Mouse (Mus musculus) heart, embryonic 12.5 days (tissue): ENCODE results near the gene Car14. TPM values are rescaled to one million over a fixed set of nuclear protein-coding genes. Genes with fewer than 3 reads are reported as not detected.
"Not testable (repeated sequence)": the region's sequence is repeated elsewhere in the genome, so short reads cannot be mapped to it uniquely, and the experiment has no call there.

Source experiments
- ATAC-seq: fragments of 200-750 bp; cut with Nextera tagmentation; 2 replicates; pipeline ENCODE4 v1.8.0; 2017; ENCODE audit warnings: moderate TSS enrichment, moderate library complexity; ENCODE audit not compliant: insufficient number of reproducible peaks, low FRiP score
- H3K27ac ChIP-seq: fragments of 300-500 bp; sonication (generic); 2 replicates; pipeline ENCODE4 v1.5.1; 2016; ENCODE audit warnings: mild to moderate bottlenecking, moderate library complexity; ENCODE audit not compliant: poor library complexity, severe bottlenecking
- H3K27me3 ChIP-seq: fragments of 300-500 bp; sonication (generic); replicated peaks from 2 replicates; pipeline ENCODE4 v1.6.1; 2016; ENCODE audit warnings: mild to moderate bottlenecking, moderate library complexity
- H3K36me3 ChIP-seq: fragments of 300-500 bp; sonication (generic); 2 replicates; pipeline ENCODE4 v1.6.1; 2016; ENCODE audit warnings: mild to moderate bottlenecking, moderate library complexity
- H3K4me1 ChIP-seq: fragments of 300-500 bp; sonication (generic); replicated peaks from 2 replicates; pipeline ENCODE4 v1.6.1; 2016; ENCODE audit warnings: mild to moderate bottlenecking
- H3K4me2 ChIP-seq: fragments of 300-500 bp; sonication (generic); 2 replicates; pipeline ENCODE4 v1.6.1; 2016; ENCODE audit warnings: mild to moderate bottlenecking, moderate library complexity
- H3K4me3 ChIP-seq: fragments of 300-500 bp; sonication (generic); 2 replicates; pipeline ENCODE4 v1.5.1; 2016; ENCODE audit warnings: mild to moderate bottlenecking
- H3K9ac ChIP-seq: fragments of 300-500 bp; sonication (generic); 2 replicates; pipeline ENCODE4 v1.6.1; 2016; ENCODE audit warnings: mild to moderate bottlenecking, moderate library complexity
- H3K9me3 ChIP-seq: fragments of 300-500 bp; sonication (generic); replicated peaks from 2 replicates; pipeline ENCODE4 v1.6.1; 2016; ENCODE audit warnings: mild to moderate bottlenecking, moderate library complexity
- WGBS: fragments of 180-500 bp; shearing (Covaris S2); methylation state at CpG from one replicate; pipeline ENCODE4 v1.1.7; 2016; 5-methylcytosine and 5-hydroxymethylcytosine counted together
- polyA plus RNA-seq: library from polyadenylated mRNA; unstranded; fragments of >200 nt; fragmentation: Nextera tagmentation; extraction: Ambion mirVana; gene quantifications from 2 replicates; pipeline ENCODE4 v1.2.1, GENCODE M21; 2016

The Car14 gene
- polyA plus RNA-seq, 1 experiment from 2014 or later: 24.7 TPM

DNA sequence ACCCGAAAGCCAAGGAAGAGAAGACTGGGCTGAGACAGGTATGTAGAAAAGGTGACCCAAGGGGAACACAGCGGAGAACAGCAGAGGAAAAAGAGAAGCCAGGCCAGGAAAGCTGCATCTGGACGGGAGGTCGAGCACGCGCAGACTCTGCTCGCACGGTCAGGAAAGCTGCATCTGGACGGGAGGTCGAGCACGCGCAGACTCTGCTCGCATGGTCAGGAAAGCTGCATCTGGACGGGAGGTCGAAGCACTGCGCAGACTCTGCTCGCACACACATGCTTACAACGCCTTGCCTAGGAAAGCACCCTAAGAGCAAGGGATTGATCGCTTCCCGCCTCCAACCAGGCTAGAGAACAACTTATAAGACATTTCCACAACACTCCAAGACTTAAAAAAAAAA is 38.9 kb downstream of the Car14 start:
- whole genome bisulfite sequencing: 84% methylated on average over 20 of the region's 20 CpGs
- Histone ChIP-seq H3K36me3 (peaks cover 58% of the 10 kb centered on the region), H3K4me3 (no peak overlapping the region)

DNA sequence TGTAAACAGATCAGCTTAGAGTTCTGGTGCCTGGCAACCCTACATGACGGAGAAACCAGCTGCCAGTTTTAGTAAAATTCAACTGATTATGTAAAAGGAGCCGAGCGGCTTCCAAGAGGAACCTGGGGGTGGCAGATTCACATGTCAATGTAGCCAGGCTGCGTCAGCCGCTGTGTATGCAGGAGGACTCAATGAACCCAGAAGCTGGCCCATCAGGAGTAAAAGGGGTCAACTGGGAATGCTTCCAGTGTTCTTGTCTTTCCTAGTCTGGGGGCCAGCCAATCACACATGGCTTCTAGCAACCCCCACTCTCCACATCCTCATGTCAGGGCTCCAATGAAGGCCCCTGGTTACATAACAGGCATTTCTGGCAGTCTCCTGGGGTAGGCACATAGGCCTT is 39.4 kb downstream of the Car14 start:
- H3K4me2 ChIP-seq: no peak overlapping the region
- WGBS: 79% methylated on average over 5 of the region's 5 CpGs
- no peak for ATAC-seq
- H3K4me3 ChIP-seq: no peak overlapping the region
- H3K27me3 ChIP-seq: no peaks in the 10 kb centered on the region
- no peak overlapping the region for H3K9ac ChIP-seq
- H3K9me3 ChIP-seq: no peaks in the 10 kb centered on the region
- peaks cover 3% of the 10 kb centered on the region; the same call in 1 of the 2 replicates for H3K4me1 ChIP-seq
- no peak overlapping the region for H3K27ac ChIP-seq
- H3K36me3 ChIP-seq: peaks cover 56% of the 10 kb centered on the region

More for the DNA sequence above, 38.9 kb downstream of the Car14 start:
- H3K4me1 ChIP-seq: peaks cover 7% of the 10 kb centered on the region
- no peaks in the 10 kb centered on the region for H3K27me3 ChIP-seq
- H3K9me3 ChIP-seq: no peaks in the 10 kb centered on the region
- no peak overlapping the region for H3K27ac ChIP-seq
- H3K4me2 ChIP-seq: no peak overlapping the region
- H3K9ac ChIP-seq: no peak overlapping the region
- ATAC-seq: no peak

DNA sequence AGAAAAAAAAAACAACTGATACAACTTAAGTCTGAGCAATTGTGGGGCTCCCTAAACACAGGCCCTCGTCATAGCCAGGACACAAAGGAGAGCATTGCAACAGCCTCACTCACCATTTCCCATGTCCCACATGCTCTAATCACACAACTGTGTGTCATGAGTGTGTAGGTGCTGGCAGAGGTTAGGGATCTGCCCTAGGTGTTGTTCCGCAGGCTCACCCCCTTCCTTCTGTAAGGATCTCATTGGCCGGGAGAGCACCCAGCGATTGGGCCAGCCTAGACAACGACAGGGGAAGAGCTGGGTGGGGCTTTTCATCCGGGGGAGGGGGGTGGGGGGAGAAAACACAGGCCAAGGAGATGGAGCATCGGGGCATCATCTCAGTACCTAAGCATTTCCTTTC is 40.9 kb downstream of the Car14 start:
- Histone ChIP-seq H3K27me3 (no peaks in the 10 kb centered on the region), H3K4me2 (no peak overlapping the region), H3K9ac (no peak overlapping the region), H3K9me3 (no peaks in the 10 kb centered on the region), H3K4me1 (peaks cover 3% of the 10 kb centered on the region; the same call in 1 of the 2 replicates), H3K27ac (no peak overlapping the region), H3K36me3 (peaks cover 42% of the 10 kb centered on the region), H3K4me3 (no peak overlapping the region)
- WGBS: 67% methylated on average over 7 of the region's 7 CpGs
- no peak for ATAC-seq

DNA sequence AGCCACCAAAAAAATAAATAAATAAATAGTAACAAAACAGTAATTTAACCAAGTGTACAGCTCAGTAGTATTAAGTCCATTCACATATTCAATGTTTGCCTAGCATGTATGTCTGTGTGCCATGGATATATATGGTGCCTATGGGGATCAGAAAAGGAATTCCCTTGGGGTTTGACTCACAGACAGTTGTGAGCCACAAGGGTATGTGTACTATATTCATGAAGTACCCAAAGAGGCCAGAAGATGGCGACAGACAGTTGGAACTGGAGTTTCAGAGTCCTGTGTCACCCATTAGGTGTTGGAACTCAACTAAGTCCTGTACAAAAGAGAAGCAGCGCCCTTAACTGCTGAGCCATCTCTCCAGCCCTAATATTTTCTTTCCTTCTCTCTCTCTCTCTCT is 42.7 kb downstream of the Car14 start:
- peaks cover 3% of the 10 kb centered on the region; the same call in 1 of the 2 replicates for H3K4me1 ChIP-seq
- H3K9me3 ChIP-seq: no peaks in the 10 kb centered on the region
- no peak overlapping the region for H3K27ac ChIP-seq
- WGBS: 50% methylated on average over 2 of the region's 2 CpGs
- H3K4me2 ChIP-seq: no peak overlapping the region
- no peaks in the 10 kb centered on the region for H3K27me3 ChIP-seq
- H3K4me3 ChIP-seq: no peak overlapping the region
- H3K9ac ChIP-seq: no peak overlapping the region
- H3K36me3 ChIP-seq: peaks cover 33% of the 10 kb centered on the region
- 0 out of 2 replicates have a peak, but pooled peaks have one; percentile 11 for ATAC-seq

DNA sequence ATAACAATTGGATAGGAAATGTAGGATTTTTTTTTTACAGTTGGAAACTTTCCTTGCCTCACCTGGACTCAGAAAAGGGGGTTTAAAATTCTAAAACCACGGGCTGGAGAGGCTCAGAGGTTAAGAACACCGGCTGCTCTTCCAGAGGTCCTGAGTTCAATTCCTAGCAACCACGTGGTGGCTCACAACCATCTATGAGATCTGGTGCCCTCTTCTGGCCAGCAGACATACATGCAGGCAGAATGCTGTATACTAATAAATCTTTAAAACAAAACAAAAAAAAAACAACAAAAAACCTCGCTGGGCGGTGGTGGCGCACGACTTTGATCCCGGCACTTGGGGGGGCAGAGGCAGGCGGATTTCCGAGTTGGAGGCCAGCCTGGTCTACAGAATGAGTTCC is 43.3 kb downstream of the Car14 start:
- Histone ChIP-seq H3K9ac (no peak overlapping the region), H3K4me1 (peaks cover 3% of the 10 kb centered on the region; the same call in 1 of the 2 replicates), H3K9me3 (no peaks in the 10 kb centered on the region), H3K4me3 (no peak overlapping the region), H3K36me3 (peaks cover 28% of the 10 kb centered on the region), H3K27me3 (no peaks in the 10 kb centered on the region), H3K4me2 (no peak overlapping the region), H3K27ac (no peak overlapping the region)
- no peak for ATAC-seq
- WGBS: 71% methylated on average over 10 of the region's 10 CpGs

DNA sequence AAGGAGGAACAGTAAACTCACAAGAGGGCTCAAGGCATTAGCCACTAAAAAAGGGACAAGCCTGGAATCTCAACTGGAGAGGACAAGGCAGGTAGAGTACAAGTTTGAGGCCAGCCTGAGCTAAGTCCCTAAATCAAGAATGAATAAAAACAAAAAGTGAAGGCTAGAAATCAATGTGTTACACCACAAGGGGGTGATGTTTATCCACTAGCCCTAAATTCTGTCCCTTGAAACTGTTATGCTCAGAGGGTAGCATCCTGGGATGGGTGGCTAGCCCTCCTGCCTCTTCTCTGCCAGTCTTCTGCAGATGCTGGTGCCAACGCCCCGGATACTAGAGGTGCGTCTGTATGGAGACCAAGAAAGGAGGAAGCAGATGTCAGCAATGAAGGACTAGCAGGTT is 44.2 kb downstream of the Car14 start:
- Histone ChIP-seq H3K4me1 (peaks cover 3% of the 10 kb centered on the region; the same call in 1 of the 2 replicates), H3K27ac (no peak overlapping the region), H3K9ac (no peak overlapping the region), H3K27me3 (no peaks in the 10 kb centered on the region), H3K4me3 (no peak overlapping the region), H3K9me3 (no peaks in the 10 kb centered on the region), H3K4me2 (no peak overlapping the region), H3K36me3 (peaks cover 24% of the 10 kb centered on the region)
- WGBS: 76% methylated on average over 3 of the region's 3 CpGs
- no peak for ATAC-seq

DNA sequence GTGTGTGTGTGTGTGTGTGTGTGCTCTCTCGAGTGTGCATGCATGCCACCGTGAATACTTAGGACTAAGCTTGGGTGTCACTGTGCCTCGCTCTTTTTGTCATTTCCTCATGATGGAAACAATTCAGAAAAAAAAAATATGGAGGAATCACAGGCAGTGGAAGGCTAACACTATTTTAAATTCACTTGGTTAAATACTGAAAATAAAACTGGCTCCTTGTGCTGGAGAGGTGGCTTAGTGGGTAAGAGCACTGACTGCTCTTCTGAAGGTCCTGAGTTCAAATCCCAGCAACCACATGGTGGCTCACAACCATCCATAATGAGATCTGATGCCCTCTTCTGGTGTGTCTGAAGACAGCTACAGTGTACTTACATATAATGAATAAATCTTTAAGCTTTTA is 46.2 kb downstream of the Car14 start:
- not testable (repeated sequence) for H3K4me3 ChIP-seq, H3K27me3 ChIP-seq, H3K27ac ChIP-seq, ATAC-seq, H3K9me3 ChIP-seq, H3K4me2 ChIP-seq, H3K4me1 ChIP-seq, H3K9ac ChIP-seq
- WGBS: 80% methylated on average over 3 of the region's 3 CpGs
- H3K36me3 ChIP-seq: peaks cover 12% of the 10 kb centered on the region

DNA sequence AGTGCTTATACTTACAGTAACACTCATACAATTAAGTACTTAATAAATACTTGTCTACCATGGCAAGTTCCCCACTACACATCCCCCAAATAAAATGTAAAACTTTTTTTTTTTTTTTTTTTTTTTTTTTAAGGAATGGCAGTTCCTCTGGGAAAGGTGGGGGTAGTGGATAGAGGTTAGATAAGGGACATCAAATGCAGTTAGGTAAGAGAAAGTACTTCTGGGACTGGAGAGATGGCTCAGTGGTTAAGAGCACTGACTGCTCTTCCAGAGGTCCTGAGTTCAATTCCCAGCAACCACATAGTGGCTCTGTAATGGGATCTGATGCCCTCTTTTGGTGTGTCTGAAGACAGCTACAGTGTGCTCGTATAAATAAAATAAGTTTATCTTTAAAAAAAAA is 47.4 kb downstream of the Car14 start:
- not testable (repeated sequence) for H3K9me3 ChIP-seq, H3K4me3 ChIP-seq, H3K4me1 ChIP-seq, H3K9ac ChIP-seq, H3K27ac ChIP-seq, H3K4me2 ChIP-seq, H3K27me3 ChIP-seq, ATAC-seq
- 77% methylated on average over 1 of the region's 1 CpGs for WGBS
- H3K36me3 ChIP-seq: peaks cover 17% of the 10 kb centered on the region

DNA sequence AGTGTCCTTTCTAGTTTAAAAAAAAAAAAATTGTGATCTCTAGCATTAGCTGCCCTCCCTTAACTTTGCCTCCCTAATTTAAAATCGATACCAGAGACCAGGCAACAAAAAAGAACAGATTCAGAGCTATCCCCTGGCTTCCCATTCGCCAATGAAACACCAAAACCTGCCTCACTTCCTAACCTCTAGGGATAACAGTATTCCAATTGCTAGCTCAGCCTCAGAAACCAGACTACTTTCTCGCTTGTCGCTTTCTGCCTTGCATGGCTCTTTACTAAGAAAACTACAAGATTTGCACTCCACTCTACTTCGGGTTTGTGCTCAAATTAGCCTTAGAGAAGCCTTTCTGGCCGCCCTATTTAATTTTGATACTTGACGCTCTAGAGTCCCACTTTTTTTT is 48.4 kb downstream of the Car14 start:
- Histone ChIP-seq H3K36me3 (peaks cover 22% of the 10 kb centered on the region), H3K4me1 (peaks cover 2% of the 10 kb centered on the region; the same call in 1 of the 2 replicates), H3K4me2 (peak overlapping the region; percentile 93), H3K27ac (peak overlapping the region; percentile 65; the same call in 1 of the 2 replicates), H3K4me3 (peak overlapping the region; percentile 96), H3K9me3 (no peaks in the 10 kb centered on the region), H3K27me3 (no peaks in the 10 kb centered on the region), H3K9ac (peak overlapping the region; percentile 95)
- WGBS: 21% methylated on average over 7 of the region's 7 CpGs
- no peak for ATAC-seq

DNA sequence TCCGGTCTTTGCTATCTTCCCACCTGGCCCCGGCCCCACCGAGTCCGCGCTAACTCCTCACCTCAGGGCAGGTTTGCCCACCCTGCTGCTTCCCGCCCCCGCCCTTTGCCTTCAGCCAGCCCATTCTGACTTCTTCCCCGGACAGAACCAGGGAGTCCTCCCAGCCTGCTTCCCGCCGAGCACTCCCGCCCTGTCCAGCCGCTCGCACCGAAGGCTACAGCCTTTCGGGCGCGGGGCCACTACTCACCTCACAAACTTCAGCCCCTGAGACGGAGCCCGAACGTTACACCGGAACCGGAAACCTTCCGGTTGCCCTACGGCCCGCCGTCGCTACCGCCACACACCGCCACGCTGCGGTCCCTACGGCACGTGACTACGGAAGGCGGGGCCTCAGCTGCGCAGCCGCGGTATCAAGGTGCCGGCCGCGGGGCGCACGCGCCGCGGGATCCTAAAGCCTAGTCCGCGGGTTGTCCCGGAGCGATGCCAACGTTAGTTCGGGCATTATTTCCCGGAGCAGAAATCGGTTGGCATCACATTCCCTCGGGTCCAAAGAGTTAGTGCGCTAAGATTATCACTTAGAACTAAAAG is 48.9 kb downstream of the Car14 start, which contains the start of gene Prpf3:
Gene Prpf3, minus strand, starts transcription at position 384 of the 588 bp plus-strand sequence.
- ATAC-seq: peak; percentile 98
- H3K27ac ChIP-seq: peak within 1 kb of the TSS; percentile 78
- H3K9ac ChIP-seq: peak within 1 kb of the TSS; percentile 95
- peaks cover 25% of the 10 kb centered on the region for H3K36me3 ChIP-seq
- H3K4me3 ChIP-seq: peak within 1 kb of the TSS; percentile 96
- under 1% methylated on average over 56 of the region's 56 CpGs for WGBS
- H3K4me1 ChIP-seq: peaks cover 6% of the 10 kb centered on the region
- H3K4me2 ChIP-seq: peak within 1 kb of the TSS; percentile 93
- H3K27me3 ChIP-seq: no peaks in the 10 kb centered on the region
- H3K9me3 ChIP-seq: no peaks in the 10 kb centered on the region

DNA sequence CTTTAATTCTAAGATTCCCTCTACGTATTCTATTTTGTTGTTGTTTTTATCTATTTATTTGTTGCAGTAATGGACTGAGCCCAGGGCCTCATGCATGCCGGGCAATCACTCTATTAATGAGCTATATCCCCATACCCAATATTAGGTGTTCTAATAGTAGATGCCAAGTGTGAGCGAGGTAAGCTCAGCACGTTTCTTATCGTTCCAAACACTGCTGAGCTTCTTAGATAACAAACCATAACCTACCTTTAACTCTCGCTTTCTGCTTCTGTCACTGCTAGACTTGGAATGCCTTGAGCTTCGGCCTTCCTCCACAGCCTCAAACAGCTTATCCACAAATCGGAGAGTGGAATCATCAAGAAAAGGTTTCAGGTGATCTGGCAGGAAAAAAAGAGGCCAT is 53.2 kb downstream of the Car14 start:
- H3K36me3 ChIP-seq: peaks cover 66% of the 10 kb centered on the region
- H3K9ac ChIP-seq: no peak overlapping the region
- H3K27ac ChIP-seq: no peak overlapping the region
- H3K4me3 ChIP-seq: no peak overlapping the region
- H3K9me3 ChIP-seq: no peaks in the 10 kb centered on the region
- 86% methylated on average over 8 of the region's 8 CpGs for WGBS
- no peaks in the 10 kb centered on the region for H3K27me3 ChIP-seq
- no peak for ATAC-seq
- peaks cover 10% of the 10 kb centered on the region for H3K4me1 ChIP-seq
- no peak overlapping the region for H3K4me2 ChIP-seq

DNA sequence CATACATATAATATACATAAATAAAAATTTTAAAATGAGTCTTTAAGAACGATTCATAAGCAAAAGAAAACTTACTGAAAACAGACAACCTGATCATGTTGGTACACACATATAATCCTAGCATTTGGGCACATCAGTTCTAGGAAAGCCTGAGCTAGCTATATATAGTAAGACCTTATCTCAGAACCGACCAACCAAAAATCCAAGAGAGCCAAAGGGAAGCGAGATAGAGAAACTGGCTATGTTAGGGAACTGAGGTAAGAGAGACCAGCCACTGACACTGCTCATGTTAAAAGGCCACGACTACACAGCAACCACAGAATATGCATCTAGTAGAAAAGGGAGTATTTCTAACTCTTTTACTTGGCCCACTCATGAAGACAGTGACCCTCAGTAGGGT is 53.9 kb downstream of the Car14 start:
- Histone ChIP-seq H3K4me3 (no peak overlapping the region), H3K9me3 (no peaks in the 10 kb centered on the region), H3K9ac (no peak overlapping the region), H3K27me3 (no peaks in the 10 kb centered on the region), H3K4me2 (no peak overlapping the region), H3K36me3 (peaks cover 73% of the 10 kb centered on the region), H3K27ac (peak overlapping the region; percentile 51), H3K4me1 (peaks cover 10% of the 10 kb centered on the region)
- no peak for ATAC-seq
- WGBS: 37% methylated on average over 4 of the region's 4 CpGs
